Mouse (Mus musculus) adrenal gland, postnatal 25 days (tissue): Measurements from ENCODE around the gene Rhbdd2. TPM values are rescaled to one million over a fixed set of nuclear protein-coding genes. Genes with fewer than 3 reads are reported as not detected.
A peak's percentile ranks its signal among the peaks of the same experiment; 100 is the strongest.

Experiments
- DNase-seq: peaks from one replicate; pipeline ENCODE4 v3.0.0; 2021; ENCODE audit warnings: mixed read lengths
- total RNA-seq: library from RNA; stranded (reverse); gene quantifications from 2 replicates; pipeline ENCODE4 v1.2.3, GENCODE M21; 2021

Gene Rhbdd2
- total RNA-seq, 1 experiment from 2014 or later = 51.6 TPM

DNA sequence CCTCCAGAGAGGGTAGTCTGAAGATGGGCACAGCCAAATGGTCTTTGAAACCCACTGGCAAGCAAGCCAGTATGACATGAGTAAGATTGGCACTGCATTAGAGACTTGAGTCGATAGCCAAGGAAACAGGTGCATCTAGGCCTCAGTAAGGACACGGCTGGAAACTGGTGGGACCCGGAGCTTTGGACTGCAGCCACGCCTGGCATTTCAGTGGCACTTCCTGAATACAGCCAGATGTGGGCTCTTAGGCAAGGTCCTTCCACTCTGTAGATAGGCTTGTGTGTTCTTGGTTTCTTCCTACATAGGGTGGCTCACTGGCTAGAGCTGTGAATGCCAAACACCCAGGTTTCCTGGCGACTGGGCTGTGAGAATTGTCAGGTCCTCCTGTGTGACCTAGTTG lies 12.9 kb downstream of the Rhbdd2 start:
- no peak for DNase-seq

DNA sequence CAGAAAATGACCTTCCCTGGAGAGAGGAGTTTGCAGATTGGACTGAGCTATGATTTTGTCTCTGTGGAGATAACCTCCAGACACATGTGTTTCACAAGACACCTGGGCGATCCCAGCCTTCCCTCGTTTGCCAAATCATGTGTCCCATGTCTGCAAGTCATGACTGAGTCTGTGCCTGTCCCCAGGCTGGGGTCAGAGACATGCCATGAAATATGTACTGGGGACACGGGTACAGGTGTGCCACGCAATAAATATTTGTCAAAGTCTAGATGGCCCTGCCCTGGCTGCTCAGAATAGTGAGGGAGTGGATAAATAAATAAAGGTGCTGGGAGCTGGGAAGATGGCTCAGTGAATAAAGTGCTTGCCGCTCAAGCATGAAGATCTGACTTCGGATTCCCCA lies 13.6 kb downstream of the Rhbdd2 start:
- DNase-seq = no peak

DNA sequence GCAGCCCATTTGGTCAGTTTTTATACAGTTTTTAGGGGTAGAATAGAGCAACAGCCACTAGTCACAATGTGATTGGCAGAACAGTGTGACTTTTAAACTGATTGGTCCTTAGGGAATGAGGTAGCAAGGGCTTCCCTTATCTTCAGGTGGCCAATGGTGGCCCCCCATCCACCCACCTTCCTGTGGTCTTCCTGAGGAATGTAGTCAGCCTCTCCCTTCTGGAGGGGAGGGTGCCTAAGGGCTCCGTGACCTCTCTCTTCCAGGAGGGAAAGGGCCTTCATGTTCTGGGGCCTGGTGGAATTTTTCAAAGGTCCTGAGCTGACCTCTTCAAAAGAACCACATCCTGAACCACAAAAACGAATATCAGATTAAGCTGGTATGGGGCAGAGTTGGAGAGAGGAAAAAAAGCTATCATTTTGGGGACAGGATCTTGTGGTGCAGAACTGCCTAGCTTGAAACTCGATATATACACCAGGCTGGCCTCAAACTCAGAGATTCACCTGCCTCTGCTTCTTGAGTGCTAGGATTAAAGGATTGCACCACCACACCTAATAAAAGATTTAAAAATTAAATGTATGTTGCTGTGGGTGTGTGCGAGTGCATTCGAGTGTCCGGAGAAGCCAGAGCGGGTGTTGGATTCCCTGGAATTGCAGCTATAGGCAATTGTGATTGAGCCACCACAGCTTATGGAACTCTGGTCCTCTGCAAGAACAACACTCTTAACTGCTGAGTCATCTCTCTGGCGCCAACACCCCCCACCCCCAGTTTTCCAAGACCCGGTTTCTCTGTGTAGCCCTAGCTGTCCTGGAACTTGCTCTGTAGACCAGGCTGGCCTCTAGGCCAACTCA lies 16.3 kb downstream of the Rhbdd2 start:
- no peak for DNase-seq

DNA sequence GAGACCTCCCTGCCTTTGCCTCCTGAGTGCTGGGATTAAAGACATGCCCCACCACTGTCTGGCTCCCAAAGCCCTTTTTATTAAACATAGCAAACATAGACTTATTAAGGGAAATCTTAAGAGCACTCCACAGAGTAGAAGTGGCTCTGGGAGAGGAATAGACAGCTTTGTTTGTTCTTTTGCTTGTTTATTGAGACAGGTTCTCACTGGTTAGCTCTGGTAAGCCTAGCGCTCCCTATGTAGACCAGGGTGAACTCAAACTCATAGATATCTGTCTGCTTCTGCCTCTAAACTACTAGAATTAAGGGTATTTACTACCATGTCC lies 16.9 kb downstream of the Rhbdd2 start:
- DNase-seq = no peak

DNA sequence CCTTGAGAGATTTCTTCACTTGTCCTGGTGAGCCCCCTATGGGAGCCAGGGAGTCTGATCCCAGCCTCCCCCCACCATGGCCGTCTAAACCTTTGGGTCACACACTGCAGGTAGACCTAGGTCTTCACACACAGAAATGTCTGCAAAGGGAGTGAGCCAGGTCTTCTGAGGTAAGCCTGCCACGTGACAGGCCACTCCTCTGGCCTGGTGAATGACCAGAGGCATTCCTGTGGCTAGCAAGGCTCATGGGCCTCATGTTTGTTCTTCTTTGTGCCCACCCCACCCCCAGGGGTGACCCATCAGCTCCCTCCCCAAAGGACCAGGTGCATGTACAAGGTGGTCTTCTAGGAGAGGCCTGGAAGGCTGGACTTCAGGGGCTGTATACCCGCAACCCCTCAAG lies 19.1 kb downstream of the Rhbdd2 start:
- no peak for DNase-seq

DNA sequence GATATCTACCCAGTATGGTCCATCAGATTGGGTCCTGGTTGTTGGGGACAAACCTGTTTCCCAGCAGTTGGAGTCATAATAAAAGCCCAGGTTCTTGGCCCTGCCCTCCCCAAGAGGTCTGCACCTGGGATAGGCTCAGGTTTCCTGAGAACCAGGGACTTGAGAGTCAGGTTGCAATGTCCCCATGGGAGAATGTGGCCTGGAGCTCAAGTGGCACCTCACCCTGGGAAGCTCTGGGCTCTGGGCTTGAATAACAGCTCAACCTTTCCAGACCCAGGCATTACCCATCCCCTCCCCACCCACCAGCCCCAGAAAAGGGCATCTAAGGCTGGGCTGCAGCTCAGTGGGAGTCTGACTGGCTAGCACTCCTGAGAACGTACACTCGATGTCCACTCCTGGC lies 20.8 kb downstream of the Rhbdd2 start:
- no peak for DNase-seq

DNA sequence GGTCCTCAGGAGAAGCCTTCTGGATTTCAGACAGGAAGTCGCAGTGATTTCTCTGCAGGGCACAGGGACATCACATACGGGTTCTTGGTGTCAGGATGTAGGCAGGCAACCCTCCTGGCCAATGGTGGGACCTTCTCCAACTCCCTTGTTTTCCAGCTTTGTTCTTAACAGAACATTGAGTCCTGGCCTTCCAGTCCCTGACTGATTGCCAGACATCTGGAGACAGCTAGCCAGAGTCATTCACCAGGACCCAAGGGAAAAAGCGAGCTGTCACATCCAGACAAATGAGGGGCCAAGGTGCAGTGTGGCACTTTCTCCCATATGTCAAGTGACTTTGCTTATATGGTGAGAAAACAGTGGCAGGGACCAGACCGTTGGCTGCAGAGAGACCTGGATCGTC lies 23.6 kb downstream of the Rhbdd2 start:
- no peak for DNase-seq

DNA sequence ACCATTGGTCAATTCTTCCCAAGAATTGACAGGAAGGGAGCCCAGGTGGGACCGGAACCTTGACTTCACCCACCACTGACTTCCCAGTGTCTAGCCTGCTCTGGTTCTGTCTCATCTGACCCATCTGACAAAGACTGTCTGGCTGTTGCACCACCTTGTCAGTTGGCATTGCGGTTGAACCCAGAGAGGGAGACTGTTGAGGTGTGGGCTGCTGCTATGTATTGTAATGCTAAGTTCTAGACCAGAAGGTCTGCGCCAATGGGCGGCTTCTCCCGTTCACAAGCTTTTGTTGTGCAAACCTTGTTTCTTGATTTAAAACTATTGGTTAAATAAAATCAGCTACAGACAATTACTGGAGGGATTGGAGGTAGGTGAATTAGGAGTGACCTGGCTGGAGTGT lies 24.7 kb downstream of the Rhbdd2 start:
- no peak for DNase-seq

DNA sequence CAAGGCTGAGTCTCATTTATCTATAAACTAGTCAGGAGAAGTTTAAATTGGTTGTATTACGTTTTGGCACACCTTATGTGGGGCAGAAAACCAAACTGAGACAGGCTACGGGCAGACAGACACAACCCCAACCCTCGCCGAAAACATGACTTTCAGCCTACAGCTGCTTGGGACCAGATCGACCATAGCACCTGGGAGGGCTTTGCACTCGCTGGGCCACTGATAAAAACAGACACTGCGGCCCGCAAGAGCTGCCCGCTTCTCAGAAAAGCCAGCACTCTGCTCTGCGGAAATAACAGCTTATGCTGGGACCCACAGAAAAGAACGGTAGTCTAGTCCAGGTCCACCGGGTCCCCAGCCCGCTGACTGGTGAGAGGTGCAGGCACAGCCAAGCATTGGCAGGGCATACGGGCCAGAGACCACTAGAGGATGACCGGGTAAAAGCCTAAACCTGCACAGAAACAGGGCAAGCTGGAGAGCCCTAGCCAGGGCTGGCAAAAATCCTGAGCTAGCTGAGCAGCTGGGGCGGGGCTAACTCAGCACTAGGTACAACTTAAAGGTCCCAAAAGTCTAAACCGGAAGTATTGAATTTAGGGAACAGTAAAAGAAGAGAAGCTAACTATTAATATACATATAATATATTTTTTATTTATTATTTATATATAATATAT lies 25.4 kb downstream of the Rhbdd2 start:
- no peak for DNase-seq

DNA sequence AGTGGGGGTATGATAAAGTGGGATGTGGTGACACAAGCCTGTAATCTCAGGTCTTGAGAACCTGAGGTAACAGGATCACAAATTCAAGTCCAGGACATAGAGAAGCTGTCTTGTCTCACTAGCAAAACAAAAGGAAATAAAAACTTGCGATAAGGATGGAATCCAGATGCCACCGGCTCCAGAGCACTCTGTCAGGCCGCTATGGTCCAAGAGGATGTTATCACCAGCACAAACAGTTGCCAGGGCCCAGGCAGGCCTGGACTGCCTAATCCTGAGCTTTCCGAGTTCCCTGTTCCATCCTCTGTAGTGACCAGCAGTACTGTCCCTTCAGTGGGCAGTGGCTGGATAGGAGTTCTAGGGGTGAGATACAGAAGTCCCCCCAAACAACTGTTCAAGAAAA lies 27.5 kb downstream of the Rhbdd2 start:
- no peak for DNase-seq

DNA sequence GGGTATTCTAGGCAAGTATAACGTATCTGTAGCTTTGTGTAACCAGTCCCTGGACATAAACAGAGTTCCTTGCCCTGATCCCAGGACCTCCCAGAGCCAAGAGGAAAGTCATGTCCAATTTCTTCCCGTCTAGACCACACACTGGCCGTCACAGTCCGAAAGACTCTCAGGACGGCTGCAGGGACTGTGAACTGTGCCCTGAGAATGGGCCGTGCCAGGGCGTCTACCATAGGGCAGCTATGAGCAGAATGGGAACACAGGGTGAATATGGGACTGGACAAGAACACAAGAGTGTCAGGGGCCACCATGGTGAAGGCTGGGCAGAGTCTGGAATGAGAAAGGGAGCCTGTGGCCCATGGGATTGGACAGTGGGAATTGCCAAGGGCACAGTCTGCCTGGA lies 28.1 kb downstream of the Rhbdd2 start:
- no peak for DNase-seq

DNA sequence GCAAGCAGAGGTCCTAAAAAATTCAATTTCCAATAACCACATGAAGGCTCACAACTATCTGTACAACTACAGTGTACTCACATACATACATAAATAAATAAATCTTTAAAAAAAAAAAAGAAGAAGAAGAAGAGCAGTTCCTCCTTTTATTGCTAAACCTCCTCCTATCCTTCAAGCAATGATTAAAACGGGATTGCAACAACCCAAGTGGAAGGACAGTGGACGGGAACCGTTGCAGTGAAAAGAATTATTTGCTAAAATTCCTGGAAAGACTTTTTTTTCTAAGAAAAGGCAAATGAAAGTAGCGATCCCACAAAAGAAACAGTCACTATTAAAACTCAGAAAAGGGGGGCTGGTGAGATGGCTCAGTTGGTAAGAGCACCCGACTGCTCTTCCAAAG lies 34.5 kb downstream of the Rhbdd2 start:
- no peak for DNase-seq

DNA sequence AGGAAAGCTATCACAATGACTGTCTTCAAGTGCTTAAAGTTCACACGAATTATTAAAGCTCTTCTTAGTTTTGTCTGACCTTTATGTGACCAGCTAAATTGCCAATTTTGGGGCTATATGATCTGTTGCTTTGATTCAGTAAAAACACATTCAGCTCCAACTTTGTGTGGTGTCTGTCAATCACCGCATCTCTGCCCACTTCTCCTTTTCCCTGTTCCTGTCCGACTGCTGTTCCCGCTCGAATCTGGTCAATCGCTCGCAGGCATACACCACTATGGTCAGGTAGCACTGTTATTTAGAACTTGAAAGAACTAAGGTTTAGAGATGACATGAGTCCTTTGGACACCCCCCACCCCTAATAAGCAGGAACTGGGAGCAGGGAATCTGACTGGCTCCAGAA lies 35.7 kb downstream of the Rhbdd2 start:
- no peak for DNase-seq

DNA sequence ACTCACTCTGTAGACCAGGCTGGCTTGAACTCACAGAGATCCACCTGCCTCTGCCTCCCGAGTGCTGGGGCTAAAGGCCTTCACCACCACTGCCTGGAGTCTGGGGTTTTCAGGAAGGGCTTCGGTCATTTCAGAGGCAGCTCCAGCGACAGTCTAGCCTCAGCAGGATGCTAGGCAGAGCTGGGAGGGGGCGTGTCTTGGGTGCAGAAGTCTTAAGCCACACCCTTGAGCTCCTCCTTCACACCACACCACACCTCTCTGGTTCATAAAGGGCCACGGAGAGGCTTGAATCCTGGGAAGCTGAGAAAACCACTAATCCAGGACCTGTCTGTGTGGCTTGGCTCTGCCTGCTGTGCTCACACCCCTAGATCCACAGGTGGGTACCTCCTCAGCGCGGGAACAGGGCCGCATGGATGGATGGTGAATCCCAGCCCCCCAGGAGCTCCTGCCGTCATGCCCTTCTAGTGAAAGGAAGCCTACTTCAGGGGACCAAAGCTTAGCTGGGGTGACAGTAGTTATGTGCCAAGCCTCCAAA lies 37.4 kb downstream of the Rhbdd2 start, which contains the start of gene Por:
Gene Por (plus strand): TSS at position 293 of the 535 bp plus-strand sequence.
- no peak for DNase-seq

DNA sequence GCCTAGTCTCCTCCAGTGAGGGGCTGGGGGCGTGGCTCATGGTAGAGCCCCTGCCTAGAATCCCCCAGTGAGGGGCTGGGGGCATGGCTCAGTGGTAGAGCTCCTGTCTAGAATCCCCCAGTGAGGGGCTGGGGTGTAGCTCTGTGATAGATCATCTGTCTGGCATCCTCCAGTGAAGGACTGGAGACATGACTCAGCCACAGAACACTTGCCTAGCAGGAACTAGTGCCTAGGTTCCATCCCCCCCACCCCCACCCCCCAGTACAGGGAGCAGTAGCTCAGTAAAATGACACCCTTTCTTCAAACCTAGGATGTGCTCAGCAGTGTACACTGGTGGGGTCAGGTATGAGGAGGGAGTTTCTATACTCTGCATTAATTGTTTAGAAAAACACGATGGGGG lies 38.5 kb downstream of the Rhbdd2 start:
- no peak for DNase-seq

DNA sequence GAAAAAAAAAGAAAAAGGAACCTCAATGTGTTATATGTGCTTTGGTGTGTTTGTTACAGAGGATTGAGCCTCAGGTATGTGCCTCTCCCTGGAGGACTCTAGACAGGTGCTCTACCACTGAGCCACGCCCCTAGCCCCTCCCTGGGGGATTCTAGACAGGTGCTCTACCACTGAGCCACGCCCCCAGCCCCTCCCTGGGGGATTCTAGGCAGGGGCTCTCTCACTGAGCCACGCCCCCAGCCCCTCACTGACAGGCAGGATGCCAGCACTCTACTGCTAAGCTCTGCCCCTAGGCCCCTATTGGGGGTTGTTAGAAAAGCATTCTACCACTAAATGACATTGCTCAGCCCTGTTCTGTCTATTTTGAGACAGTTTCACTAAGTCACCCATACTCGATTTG lies 40.1 kb downstream of the Rhbdd2 start:
- no peak for DNase-seq

DNA sequence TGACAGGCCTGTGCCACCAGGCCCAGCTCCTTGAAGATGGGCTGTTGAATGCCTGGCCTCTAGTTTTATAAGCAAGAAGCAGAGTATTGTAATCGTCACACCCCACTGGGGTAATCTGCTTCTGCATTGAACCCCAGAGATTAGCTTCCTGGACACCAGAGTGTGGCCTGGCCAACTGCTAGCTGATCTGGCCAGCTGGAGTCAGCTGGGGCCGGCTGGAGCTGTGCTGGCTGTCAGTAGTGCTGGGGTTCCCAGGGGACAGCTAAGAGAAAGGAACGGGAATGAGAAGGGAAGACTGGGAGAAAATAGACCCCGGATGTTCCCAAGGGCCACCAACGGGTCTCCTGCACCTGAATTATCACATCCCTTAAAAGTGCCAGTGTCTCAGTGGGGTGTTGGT lies 40.6 kb downstream of the Rhbdd2 start:
- no peak for DNase-seq

DNA sequence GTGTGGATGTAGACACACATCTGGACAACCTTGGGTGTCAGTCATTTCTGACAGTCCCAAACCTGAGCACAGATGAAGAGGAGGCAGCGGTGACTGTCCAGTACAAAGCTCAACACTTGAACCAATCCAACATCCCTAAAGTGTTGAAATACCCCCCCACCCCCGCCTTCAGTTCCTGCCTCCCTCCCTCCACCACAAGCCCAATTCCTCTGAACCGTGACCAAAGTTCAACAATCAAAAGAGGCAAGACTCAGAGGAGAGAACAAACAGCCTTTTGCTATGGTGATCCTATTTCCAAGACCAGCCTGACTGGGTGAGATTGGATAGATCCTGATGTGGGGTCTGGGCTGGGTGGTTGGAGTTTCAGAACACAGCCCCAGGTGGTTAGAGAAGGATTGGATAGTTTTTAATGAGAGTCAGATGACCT lies 41.9 kb downstream of the Rhbdd2 start:
- DNase-seq = no peak

DNA sequence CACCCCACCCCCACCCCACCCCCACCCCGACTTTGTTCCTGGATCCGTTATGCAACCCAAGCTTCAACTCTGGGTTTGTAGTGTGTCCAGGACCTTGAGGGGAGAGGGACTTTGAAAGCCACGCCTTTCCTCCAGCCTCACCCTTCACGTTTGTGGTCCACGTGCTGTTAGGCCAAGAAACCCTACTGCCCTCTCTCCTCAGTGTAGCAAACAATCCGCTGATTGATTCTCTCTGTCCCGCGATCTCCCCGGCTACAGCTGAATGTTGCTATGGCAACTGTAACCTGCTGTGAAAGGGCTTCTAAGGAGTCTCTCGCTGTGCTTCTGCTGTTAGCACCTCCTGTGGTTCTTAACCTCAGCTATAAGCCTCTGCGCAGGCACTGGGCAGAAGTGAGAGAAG lies 42.4 kb downstream of the Rhbdd2 start:
- DNase-seq = peak; percentile 75

DNA sequence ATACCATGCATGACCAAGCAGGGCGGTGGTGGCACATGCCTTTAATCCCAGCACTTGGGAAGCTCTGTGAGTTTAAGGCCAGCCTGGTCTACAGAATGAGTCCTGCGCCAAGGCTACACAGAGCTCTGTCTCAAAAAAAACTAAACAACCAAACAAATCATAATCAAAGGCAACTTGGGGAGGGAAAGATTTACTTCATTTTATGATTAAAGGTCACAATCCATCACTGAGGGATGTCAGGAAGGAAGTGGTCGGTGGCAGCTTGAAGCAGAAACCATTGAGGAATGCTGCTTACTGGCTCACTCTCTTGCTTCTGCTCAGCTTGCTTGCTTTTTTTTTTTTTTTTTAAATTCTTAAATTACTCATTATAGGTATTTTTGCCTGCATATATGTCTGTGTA lies 44.3 kb downstream of the Rhbdd2 start:
- no peak for DNase-seq

DNA sequence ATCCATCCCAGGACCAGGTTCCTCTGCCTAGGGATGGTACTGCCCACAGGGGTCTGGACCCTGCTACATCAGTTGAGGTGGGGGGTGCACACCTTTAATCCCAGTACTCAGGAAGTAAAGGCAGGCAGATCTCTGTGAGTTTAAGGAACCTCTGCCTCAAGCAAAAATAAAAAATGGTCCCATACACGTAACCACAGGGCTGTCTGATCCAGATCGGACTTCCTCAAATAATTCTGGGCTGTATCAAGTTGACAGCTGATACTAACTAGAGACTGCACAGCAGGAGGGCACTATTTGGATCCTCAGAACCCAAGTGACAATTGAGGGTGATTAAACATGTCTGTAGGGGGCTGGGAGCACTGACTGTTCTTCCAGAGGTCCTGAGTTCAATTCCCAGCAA lies 44.8 kb downstream of the Rhbdd2 start:
- DNase-seq = no peak

DNA sequence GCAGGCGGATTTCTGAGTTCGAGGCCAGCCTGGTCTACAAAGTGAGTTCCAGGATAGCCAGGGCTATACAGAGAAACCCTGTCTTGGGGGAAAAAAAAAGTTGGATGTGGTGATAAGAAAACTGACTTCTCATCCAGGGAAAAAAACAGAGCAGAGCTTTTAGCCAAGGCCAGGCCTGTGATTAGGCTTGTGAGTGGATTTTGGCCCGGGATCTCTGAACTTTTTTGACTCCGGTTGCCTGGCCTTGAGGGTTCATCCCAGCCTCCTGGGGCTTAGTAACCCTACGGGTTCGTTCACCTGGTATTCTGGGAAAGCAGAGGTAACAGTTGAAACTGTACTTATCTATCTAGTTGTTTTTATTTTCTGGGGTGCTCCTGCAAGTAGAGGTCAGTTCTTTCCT lies 46.1 kb downstream of the Rhbdd2 start:
- peak; percentile 39 for DNase-seq

DNA sequence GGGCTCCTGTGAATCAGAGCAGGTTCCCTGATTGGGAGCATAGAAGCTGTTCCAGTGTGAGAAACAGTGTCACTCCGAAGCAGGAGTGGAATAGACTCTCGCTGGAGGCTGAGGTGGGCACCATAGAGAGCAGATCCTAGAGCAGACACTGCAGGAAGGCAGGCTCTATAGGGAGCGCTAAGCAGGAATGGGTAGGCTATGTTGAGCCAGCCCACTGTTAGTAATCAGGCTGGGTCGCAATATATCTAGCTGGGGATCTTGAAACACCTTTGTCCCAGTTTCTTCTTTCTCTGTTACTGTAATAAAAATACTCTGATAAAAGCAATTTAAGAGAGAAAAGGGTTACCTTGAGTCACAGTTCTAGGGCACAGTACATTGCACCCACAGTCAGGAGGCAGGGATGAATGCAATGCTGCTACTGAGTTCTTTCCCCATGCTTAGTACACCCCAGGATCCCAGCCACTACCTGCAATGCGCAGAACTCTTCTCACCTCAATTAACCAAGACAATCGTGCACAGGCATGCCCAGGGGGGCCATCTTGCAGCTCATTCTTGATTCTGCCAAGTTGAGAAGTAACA lies 48.6 kb downstream of the Rhbdd2 start:
- no peak for DNase-seq

DNA sequence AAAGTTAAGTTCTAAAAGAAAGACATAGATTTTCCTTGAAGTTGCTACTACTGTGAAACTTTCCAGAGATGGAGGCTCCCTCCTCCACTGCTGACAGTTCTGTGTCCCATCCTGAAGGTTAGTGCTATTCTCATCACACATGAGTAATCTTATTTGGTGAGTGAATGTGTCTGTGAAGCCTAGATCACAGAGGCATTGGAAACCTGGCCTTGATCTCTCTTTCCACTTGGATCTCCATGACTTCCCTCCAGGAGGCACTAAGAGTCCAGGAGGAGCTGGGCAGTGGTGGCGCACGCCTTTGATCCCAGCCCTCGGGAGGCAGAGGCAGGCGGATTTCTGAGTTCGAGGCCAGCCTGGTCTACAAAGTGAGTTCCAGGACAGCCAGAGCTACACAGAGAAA lies 49.6 kb downstream of the Rhbdd2 start:
- DNase-seq = no peak
